Mouse (Mus musculus): ENCODE data around the gene Commd6. TPM values are rescaled to one million over a fixed set of nuclear protein-coding genes. Genes with fewer than 3 reads are reported as not detected.
A peak's percentile ranks its signal among the peaks of the same experiment; 100 is the strongest.
"Not testable (repeated sequence)": the region's sequence is repeated elsewhere in the genome, so short reads cannot be mapped to it uniquely, and the experiment has no call there.

Gene Commd6
- polyA plus RNA-seq, 1 experiment from 2014 or later, result 89.9 TPM

DNA sequence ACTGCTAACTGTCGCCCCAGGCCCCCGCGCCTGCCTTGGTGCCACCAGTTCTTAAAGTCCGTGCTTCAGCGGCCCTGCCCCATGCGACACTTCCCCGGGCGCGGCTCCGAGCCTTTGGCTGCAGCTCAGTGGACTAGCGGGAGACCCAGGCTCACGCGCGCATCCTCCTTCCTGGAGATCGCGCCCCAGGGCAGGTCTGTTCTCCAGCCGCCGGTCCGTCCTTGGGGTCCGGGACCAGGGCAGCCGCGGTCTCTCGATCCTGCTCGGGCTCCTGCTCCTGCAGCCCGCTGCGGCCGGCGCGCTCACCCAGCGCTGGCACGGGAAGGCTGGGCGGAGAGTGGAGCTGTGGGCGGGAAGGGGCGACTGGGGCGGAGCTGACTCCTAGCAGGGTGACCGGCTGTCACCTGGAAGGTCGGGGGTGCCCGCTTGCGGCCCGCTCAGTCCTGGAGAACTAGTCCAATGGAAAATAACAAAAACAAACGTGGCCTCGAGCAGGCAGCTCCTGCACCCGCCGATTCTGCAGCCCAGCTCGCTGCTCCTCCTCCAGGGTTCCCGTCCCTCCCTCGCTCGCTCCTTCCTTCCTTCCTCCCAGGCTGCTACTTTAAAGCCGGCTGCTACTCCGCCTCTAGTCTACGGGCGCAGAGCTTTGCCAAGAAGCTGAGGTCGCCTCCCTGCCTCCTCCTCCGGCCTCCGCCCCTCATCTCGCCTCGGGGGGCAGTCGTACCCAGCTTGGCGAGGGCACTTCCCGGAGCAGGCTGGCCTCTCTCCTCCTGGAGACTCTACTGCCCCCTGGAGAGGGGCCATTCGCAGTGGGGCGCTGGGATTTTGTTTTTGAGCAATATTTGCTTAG, 31.7 kb downstream of the Commd6 start, which contains the start of gene Tbc1d4:
Gene Tbc1d4, minus strand, starts transcription at position 673 of the 850 bp plus-strand sequence.
- peak within 1 kb of the TSS; percentile 73 for H3K9ac ChIP-seq
- peak; percentile 89 for ATAC-seq (ENCODE audit: insufficient number of reproducible peaks, low FRiP score, low TSS enrichment, low read depth)
- H3K27ac ChIP-seq, result peak within 1 kb of the TSS; percentile 78
- H3K36me3 ChIP-seq, result no peaks in the 10 kb centered on the region
- H3K4me2 ChIP-seq, result peak within 1 kb of the TSS; percentile 98
- no peaks in the 10 kb centered on the region; the same call in 1 of the 2 replicates for H3K27me3 ChIP-seq
- peaks cover 8% of the 10 kb centered on the region for H3K4me1 ChIP-seq
- no peaks in the 10 kb centered on the region for H3K9me3 ChIP-seq
- peak within 1 kb of the TSS; percentile 72 for H3K4me3 ChIP-seq
- WGBS, result under 1% methylated on average over 62 of the region's 62 CpGs

DNA sequence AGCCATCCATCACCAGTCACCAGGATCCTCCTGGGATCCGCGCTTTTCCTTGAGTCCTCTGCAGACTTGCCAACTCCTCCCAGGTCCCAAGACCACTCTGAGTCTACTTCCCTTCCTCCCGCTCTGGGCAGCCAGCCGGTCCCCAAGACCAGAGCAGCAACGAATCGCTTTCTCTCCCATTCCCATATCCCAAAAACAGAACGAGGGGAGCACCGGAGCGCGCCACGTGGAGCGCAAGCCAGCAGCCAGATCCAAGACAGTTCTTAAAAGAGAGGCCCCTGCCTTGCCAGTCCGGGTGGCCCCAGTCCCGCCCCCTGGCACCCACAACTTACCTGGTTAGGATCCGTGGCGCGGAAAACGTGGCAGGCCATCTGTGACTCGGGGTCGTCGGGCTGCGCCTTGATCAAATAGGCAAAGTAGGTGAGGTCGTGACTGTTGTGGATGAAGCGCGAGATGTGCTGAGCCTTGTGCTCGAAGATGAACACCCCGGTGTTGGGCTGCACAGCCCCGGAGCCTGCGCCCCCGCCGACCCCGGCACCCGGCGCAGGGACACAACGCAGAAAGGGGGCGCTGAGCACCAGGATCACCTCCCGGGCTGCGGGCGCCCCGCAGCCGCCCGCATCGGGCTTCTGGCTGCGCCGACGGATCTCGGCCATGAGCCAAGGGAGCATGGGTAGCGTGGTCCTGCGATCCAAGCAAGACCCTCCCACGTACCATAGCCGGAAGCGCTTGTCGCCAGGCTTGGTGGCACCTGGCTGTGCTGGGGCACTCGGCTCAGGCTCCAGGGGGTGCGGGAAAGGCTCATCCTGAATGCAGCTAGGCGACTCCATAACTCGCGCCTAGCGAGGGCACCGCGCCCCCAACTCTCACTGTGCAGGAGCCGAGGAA, 32.6 kb downstream of the Commd6 start:
- peak overlapping the region; percentile 78 for H3K27ac ChIP-seq
- H3K36me3 ChIP-seq, result no peaks in the 10 kb centered on the region
- H3K4me3 ChIP-seq, result peak overlapping the region; percentile 72
- H3K9ac ChIP-seq, result peak overlapping the region; percentile 73
- H3K27me3 ChIP-seq, result no peaks in the 10 kb centered on the region; the same call in 1 of the 2 replicates
- H3K4me2 ChIP-seq, result peak overlapping the region; percentile 98
- H3K9me3 ChIP-seq, result no peaks in the 10 kb centered on the region
- peaks cover 8% of the 10 kb centered on the region for H3K4me1 ChIP-seq
- no peak for ATAC-seq (ENCODE audit: insufficient number of reproducible peaks, low FRiP score, low TSS enrichment, low read depth)
- WGBS, result under 1% methylated on average over 57 of the region's 62 CpGs

DNA sequence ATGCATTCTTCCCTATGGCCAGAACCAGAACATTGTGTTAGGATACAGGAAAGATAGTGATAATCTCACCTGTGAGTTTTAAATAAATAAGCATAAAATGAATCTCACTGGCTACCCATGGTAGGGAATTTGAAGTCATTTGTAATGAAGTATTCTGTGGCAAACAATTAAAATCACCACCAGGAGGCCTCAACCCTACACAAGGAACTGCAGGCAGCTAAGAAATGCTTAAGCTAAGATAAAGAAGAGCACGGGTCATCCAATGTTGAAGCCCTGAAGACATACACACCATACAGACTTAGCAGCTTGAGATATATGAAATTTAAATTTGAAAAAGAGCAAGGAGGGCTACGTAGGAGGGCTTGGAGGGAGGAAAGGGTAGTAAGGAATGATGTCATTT, 34.6 kb downstream of the Commd6 start:
- no peaks in the 10 kb centered on the region for H3K9me3 ChIP-seq
- no peaks in the 10 kb centered on the region for H3K36me3 ChIP-seq
- no peaks in the 10 kb centered on the region; the same call in 1 of the 2 replicates for H3K27me3 ChIP-seq
- H3K4me1 ChIP-seq, result peaks cover 8% of the 10 kb centered on the region
- H3K9ac ChIP-seq, result no peak overlapping the region
- ATAC-seq (ENCODE audit: insufficient number of reproducible peaks, low FRiP score, low TSS enrichment, low read depth), result no peak
- no peak overlapping the region for H3K27ac ChIP-seq
- 76% methylated on average over 2 of the region's 2 CpGs for WGBS
- no peak overlapping the region for H3K4me3 ChIP-seq
- no peak overlapping the region for H3K4me2 ChIP-seq

DNA sequence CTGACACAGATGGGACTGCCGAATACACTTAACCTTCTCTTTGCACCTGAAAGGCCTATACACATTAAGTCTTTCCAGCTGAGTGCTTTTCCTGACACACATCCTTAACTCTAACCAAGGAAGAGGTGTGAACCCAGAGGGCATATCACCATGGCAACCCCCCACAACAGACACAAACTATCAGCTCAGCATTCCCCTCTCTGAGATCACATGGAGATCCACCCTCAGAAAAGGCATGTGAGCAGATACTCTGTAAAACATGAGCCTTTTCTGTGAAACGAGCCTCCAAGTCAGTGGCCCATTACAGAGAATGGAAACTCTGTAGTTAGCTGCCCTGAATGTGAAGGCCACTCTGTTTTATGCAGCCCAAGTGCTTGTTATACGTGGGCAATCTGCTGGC, 37.6 kb downstream of the Commd6 start:
- Histone ChIP-seq H3K4me3 (no peak overlapping the region), H3K27ac (no peak overlapping the region), H3K9ac (no peak overlapping the region), H3K36me3 (no peaks in the 10 kb centered on the region), H3K27me3 (no peaks in the 10 kb centered on the region), H3K4me2 (no peak overlapping the region), H3K9me3 (no peaks in the 10 kb centered on the region), H3K4me1 (peaks cover 6% of the 10 kb centered on the region)
- 51% methylated on average over 3 of the region's 3 CpGs for WGBS
- ATAC-seq (ENCODE audit: insufficient number of reproducible peaks, low FRiP score, low TSS enrichment, low read depth), result no peak

DNA sequence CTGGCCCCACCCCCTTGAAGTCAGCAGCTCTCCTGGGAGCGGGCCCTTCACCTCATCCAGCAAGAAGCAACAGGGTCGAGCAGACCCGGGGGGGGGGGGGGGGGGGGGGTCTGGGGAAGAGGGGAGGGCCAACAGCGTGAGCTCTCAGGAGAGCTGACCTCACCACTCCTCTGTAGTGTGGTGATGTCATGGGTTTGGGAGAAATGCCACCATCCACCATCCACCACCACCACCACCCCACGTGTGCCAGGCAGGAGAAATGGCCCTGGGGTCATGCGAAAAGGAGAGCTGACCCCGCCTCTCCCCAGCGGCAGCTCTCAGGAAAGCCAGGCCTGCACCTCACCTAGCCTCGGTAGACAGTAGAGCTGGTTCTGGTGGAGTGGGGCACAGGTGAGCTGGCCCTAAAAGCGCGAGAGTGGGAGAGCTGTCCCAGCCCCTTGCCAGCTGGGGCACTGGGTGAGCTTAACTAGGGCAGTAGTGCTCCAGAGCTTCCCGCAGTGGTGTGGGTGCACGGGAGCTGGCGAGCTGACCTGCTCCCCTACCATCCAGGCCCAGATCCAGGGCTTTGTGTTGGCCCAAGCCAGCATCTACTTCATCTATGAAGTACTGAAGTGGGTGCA, 43.3 kb downstream of the Commd6 start:
- no peak overlapping the region for H3K4me2 ChIP-seq
- ATAC-seq (ENCODE audit: insufficient number of reproducible peaks, low FRiP score, low TSS enrichment, low read depth), result no peak
- no peaks in the 10 kb centered on the region for H3K36me3 ChIP-seq
- H3K27ac ChIP-seq, result no peak overlapping the region
- no peaks in the 10 kb centered on the region for H3K4me1 ChIP-seq
- no peaks in the 10 kb centered on the region for H3K9me3 ChIP-seq
- no peak overlapping the region for H3K4me3 ChIP-seq
- H3K9ac ChIP-seq, result no peak overlapping the region
- H3K27me3 ChIP-seq, result no peaks in the 10 kb centered on the region
- WGBS, result 84% methylated on average over 10 of the region's 14 CpGs

DNA sequence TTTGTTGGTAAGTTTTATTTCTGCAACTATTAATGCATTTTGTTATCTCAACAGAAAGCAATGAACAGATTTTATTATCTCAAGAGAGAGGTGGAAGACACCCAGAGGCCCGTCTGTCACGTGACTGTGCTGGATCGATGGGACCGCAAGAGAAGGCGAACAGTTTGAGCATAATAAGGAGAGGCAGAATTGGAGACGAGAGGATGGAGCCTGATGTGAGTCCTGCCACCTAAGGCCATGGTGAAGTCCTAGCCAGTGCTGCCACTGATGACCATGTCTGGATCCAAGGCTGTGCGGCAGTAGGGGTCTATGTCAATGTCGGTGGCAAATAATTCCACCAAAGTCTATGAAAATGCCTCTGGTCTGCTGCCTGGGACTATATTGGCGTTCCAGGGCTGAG, 43.8 kb downstream of the Commd6 start:
- no peak for ATAC-seq (ENCODE audit: insufficient number of reproducible peaks, low FRiP score, low TSS enrichment, low read depth)
- Histone ChIP-seq H3K4me1 (no peaks in the 10 kb centered on the region), H3K27ac (no peak overlapping the region), H3K9ac (no peak overlapping the region), H3K4me3 (no peak overlapping the region), H3K9me3 (no peaks in the 10 kb centered on the region), H3K27me3 (no peaks in the 10 kb centered on the region), H3K36me3 (no peaks in the 10 kb centered on the region), H3K4me2 (no peak overlapping the region)
- WGBS, result 96% methylated on average over 9 of the region's 9 CpGs

DNA sequence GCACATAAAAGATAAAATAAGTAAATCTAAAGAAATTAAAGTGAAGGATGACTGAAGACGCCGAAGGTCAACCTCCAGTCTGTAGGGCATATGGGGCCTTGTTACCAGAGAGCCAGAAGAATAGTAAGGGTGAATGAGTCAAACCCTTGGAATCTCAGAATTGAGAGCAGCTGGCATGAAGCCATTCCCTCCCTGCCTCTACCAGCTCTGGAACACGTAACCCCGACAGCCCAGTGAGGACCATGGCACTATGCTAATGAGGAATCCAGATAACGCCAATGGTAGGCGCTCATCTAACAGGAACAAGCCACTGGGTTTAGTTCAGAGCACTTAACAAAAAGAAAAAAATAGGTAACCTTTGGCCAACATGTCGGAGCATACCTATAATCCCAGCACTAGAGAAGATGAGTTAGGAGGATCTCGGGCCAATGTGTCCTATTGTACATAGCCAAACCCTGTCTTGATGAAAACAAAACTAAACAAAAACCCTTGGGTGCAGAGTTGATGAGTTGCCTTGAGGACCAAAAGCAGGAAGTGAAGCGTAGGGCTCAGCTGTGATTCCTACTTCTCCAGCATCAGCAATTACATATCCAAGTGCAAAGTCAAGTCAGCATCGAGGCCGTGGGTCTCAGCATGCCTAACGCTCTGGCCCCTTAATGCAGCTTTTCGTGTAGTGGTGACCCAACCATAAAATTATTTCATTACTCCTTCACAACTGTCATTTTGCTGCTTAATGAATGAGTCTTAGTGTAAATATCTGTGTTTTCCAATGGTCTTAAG, 45.0 kb downstream of the Commd6 start:
- no peaks in the 10 kb centered on the region for H3K9me3 ChIP-seq
- no peak overlapping the region for H3K9ac ChIP-seq
- no peaks in the 10 kb centered on the region for H3K4me1 ChIP-seq
- no peak overlapping the region for H3K4me2 ChIP-seq
- no peak overlapping the region for H3K27ac ChIP-seq
- no peaks in the 10 kb centered on the region for H3K36me3 ChIP-seq
- no peak for ATAC-seq (ENCODE audit: insufficient number of reproducible peaks, low FRiP score, low TSS enrichment, low read depth)
- no peak overlapping the region for H3K4me3 ChIP-seq
- no peaks in the 10 kb centered on the region for H3K27me3 ChIP-seq
- 91% methylated on average over 13 of the region's 13 CpGs for WGBS

DNA sequence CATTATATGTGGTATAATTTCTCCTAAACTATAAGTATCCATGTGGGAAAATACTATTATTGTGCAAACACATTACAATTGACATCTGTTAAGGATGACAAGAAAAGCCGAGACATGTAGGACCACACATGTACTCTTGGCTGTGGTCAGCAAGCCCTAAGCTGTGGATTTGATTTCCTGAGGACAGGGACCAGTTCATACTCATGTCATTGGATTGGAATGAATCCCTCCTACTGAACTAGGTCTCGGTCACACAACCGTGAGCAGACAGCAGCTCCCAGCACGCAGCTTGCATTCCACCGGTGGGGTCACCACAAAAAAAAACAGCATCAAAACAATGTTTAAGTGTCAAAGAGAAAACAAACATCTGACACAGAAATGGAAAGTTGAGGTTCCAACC, 46.5 kb downstream of the Commd6 start:
- H3K4me3 ChIP-seq, result no peak overlapping the region
- H3K27ac ChIP-seq, result no peak overlapping the region
- H3K27me3 ChIP-seq, result no peaks in the 10 kb centered on the region
- no peak overlapping the region for H3K9ac ChIP-seq
- H3K4me2 ChIP-seq, result no peak overlapping the region
- no peak for ATAC-seq (ENCODE audit: insufficient number of reproducible peaks, low FRiP score, low TSS enrichment, low read depth)
- no peaks in the 10 kb centered on the region for H3K9me3 ChIP-seq
- no peaks in the 10 kb centered on the region for H3K4me1 ChIP-seq
- H3K36me3 ChIP-seq, result no peaks in the 10 kb centered on the region
- 77% methylated on average over 5 of the region's 5 CpGs for WGBS

DNA sequence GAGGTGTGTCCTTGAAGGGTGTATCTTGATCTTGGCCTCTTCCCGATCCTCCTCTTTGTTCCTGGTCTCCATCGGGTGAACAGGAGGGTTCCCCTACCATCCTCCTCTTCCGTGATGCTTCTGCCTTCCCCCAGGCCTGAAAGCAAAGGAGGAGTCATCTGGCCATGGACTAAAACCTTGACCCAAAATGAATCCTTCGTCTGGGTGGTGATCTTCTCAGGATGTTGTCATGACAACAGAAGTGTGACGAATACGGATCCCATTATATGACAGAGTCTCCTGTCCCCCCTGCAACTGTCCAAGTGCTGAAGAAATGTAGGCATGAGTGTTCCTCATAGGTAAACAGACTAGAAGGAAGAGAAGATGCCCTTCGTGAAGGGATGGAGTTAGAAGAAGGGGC, 47.1 kb downstream of the Commd6 start:
- H3K9ac ChIP-seq, result no peak overlapping the region
- no peaks in the 10 kb centered on the region for H3K36me3 ChIP-seq
- no peaks in the 10 kb centered on the region for H3K27me3 ChIP-seq
- H3K9me3 ChIP-seq, result no peaks in the 10 kb centered on the region
- H3K27ac ChIP-seq, result no peak overlapping the region
- no peak overlapping the region for H3K4me2 ChIP-seq
- WGBS, result 84% methylated on average over 7 of the region's 7 CpGs
- no peak for ATAC-seq (ENCODE audit: insufficient number of reproducible peaks, low FRiP score, low TSS enrichment, low read depth)
- H3K4me1 ChIP-seq, result no peaks in the 10 kb centered on the region
- no peak overlapping the region for H3K4me3 ChIP-seq

DNA sequence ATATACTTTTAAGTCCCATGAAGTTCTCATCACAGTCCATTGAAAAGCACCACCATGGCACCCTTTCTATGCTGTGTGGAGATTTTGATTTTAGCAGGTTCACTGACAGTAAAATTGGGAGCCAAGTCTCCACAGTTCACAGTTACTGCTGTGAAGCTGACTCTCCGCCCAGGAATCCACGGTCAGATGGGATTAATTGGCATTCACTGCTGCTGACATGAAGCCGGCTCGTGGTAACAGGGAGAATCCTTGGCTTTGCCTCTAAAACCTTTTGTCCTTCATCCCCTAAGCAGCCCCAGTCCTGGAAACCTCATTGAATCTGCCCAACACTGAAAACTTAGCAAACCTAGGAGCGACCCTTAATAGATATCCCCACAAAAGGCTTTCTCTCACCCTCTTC, 49.4 kb downstream of the Commd6 start:
- H3K4me3 ChIP-seq, result no peak overlapping the region
- no peaks in the 10 kb centered on the region for H3K27me3 ChIP-seq
- H3K36me3 ChIP-seq, result no peaks in the 10 kb centered on the region
- 55% methylated on average over 5 of the region's 5 CpGs for WGBS
- no peak overlapping the region for H3K9ac ChIP-seq
- H3K9me3 ChIP-seq, result no peaks in the 10 kb centered on the region
- H3K4me2 ChIP-seq, result no peak overlapping the region
- H3K4me1 ChIP-seq, result no peaks in the 10 kb centered on the region
- ATAC-seq (ENCODE audit: insufficient number of reproducible peaks, low FRiP score, low TSS enrichment, low read depth), result no peak
- H3K27ac ChIP-seq, result no peak overlapping the region

DNA sequence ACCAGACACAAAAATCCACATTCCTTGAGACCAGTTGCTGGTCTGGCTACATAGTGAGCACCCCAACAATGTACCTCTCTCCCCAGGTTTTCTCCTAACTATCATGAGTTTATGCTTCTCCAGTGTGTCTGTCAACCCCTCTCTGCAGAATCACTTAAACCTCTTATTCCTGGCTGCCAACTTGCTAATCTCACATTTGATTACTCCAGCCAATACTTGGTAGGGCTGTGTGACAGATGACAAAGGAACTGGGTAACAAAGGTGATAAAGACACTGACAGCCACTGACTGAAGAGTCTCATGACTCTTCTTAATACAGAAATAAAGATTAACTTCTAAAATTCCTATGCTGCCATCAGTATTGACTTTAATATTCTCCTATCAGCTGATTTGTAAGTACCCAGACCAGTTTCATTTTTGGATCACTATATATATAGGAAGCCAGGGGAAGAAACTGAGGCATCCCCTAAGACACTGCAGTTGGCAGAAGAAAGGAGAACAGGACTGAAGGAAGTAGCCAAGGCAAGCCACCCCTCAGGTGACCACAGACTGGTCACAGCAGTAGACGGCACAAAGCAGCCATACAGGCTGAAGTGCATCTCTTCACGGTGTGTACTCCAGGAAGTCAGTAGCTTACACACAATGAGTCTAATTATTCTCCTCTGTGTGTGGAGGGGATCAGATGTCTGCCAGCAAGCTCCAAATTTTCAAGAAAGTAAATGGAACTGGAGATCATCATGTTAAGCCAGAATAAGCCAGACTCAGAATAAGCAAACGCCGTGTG, 52.1 kb downstream of the Commd6 start:
- not testable (repeated sequence) for H3K36me3 ChIP-seq; H3K27me3 ChIP-seq; ATAC-seq (ENCODE audit: insufficient number of reproducible peaks, low FRiP score, low TSS enrichment, low read depth); H3K4me1 ChIP-seq; H3K9ac ChIP-seq; H3K4me2 ChIP-seq; H3K27ac ChIP-seq; H3K9me3 ChIP-seq; H3K4me3 ChIP-seq
- 80% methylated on average over 2 of the region's 4 CpGs for WGBS

All from limb, embryonic 15.5 days (tissue).